Mouse (Mus musculus) brain, adult 2 months (tissue): ENCODE data around the gene Prkci.

Source experiments
- DNase-seq: peaks from one replicate; pipeline ENCODE4 v3.0.0; 2011; ENCODE audit warnings: low read depth, low spot score

Prkci gene

DNA sequence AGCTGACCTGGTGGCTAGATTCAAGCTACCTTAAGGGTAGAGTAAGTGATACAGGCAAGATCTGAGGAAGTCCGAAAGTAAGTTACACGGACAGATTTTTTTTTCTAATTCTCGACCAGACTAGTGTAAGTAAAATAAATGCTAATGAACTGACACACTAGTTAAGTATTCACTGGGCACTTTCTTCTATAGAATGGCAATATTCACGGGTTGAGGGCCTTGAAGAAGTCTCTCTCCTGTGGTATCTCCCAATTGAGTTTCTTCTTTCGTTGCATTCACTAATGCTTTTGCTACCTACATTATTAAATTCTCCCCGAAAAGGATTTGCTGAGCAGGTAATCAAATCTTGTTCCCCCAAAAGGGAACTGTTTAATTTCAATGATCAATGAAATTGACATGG, 688 bp upstream of the Prkci start:
- no peak for DNase-seq

GRCm38 (mm10) chr3:30995899-30996687, 546 bp downstream of the Prkci start:
- peak; percentile 69 for DNase-seq

- DNase-seq: no peak
These were observed 1.1 kb downstream of the Prkci start for GRCm38 (mm10) chr3:30996688-30997014.

DNA sequence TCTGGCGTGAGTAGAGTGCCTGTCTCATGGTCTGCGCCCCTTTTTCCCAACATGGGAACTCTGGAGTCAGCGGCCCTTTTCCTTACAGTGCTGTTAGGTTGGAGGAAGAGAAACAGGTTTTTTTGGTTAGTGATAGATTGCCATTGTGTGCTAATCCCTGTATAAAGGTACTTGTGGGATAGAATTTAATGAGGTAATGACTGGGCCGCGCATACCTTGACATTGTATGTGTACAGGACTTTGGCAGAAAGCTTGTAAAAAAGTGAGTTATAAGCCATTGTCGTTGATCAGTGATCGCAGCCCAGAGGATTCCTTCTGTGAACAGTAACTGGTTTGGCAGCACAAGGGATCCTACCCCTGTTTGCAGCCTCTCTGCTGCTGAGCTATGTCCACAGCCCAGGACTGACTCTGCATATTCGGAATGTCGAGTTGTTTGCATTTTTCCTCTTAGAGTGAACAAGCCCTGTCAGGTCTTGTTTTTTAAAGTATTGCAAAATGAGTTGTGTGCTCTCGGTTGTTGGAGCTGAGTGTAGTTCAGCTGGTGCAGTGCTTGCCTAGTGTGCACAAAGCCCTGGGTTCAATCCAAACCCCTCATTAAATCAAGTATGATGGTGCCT, 4.0 kb downstream of the Prkci start:
- DNase-seq: no peak

DNA sequence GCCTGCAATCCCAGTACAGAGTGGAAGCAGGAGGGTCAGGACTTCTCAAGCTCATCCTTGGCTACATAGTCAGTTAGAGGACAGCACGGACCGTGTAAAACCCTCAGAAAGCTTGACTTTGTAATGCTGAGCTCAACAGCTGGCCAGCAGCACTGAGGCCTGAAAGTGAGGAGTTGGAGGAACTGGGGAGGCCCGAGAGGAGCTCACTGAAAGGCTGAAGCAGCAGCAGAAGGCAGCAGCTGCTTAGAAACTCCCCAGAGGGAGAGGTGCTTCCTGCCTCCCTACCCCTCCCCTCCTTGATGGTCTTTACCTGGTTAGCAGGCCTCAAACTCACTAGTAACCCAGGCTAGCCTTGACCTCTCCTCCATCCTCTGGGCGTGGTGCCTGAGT, 4.5 kb downstream of the Prkci start:
- no peak for DNase-seq

- no peak for DNase-seq
These were observed 5.6 kb downstream of the Prkci start for GRCm38 (mm10) chr3:31001048-31001676.

DNA sequence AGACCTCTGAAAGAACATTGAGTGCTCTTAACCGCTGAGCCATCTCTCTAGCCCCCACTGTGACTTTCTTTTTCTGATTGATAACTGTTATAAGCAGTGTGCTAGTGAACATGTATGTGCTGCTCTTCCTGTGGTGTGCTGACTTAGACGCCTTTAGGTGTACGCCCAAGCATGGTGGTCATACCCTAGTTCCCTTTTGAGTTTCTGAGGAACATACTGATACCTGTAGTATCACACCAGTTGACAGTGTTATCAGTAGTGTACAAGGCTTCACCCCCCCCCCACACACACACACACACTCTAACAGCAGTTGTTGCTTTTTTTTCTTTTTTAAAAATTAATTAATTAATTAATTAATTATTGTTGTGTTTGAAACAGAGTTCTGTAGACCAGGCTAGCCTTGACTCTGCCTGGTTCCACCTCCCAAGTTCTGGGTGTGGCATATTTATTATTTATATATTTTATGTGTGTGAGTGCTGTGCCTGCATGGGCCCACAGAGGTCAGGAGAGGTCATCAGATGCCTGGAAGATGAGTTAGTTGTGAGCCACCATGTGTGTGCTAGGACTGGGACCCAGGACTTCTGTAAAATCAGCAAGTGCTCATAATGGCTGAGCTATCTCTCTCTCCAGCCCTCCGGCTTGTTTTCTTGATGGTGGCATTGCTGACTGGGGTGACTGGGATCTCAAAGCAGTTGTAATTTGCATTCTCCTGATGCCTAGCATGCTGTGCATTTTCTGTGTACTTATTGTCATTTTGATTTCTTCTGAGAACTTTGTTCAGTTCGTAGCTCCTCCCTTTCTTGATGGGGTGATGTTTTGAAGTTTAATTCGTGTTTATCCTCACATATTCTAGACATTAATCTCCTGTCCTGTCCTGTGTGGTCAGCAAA, 9.0 kb downstream of the Prkci start:
- DNase-seq: no peak

DNA sequence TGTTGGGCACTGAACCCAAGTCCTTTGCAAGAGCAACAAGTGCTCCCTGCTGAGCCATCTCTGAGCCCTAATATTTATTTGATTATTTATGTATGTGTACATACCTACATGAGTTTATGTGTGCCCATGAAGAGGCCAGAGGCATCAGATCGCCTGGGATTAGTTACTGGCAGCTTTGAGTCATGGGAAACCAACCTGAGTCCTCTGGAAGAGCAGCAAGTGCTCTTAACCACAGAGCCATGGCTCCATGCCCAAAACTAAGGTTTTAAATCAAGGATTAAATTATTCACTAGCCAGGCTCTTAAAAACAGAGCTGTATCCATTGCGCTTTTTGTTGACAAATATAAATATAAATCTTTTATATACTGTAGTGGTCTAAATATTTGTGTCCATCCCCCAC, 18.8 kb downstream of the Prkci start:
- no peak for DNase-seq

- peak; percentile 21 for DNase-seq
These were observed 20.3 kb downstream of the Prkci start for GRCm38 (mm10) chr3:31015682-31016443.

DNA sequence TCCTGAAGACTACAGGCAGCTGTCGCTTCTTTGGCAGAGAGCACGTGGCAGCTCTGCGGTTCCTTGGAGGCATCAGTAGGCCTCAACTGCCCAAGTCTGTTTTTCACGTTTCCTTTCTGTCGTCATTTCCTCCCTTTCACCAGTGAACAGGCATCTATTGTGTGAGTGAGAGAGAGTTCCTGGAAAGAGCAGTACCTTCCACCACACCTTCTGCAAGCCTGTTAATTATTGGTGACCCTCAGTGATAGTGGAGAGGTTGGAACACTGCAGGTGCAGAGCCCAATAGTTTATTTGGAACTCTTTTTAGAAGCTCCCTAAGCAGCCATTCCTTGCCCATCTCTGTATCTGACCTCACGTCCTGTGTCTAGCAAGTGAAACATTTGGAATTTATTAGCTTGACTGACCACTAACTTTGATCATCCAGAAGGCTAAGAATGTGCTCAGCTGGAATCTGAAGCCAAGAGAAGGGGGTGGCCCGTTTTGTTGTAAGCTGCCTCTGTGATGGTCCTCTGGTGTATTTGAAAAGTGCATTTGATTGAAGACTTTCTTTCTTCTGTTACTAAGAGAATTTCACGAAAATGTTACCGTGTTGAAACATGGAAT, 21.1 kb downstream of the Prkci start:
- DNase-seq: peak; percentile 17

DNA sequence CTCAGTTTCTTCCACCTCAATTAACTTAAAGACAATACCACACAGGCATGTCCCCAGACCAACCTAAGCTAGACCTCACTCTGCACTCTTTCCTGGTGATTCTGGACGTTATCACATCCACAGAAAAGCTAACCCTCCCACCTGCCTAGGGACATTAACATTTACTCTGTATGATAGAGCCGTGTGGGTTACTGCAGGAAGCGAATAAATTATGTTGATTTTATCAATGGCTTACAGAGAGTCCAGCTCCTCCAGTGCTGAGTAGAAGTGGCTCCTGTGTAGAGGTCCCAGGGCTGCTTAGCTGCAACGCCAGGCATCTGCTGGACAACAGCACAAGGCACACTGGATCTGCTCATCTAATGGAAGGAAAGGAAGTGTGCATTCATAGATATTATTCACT, 22.1 kb downstream of the Prkci start:
- no peak for DNase-seq

GRCm38 (mm10) chr3:31019287-31019686, 23.7 kb downstream of the Prkci start:
- DNase-seq: no peak

GRCm38 (mm10) chr3:31019793-31020447, 24.4 kb downstream of the Prkci start:
- no peak for DNase-seq

DNA sequence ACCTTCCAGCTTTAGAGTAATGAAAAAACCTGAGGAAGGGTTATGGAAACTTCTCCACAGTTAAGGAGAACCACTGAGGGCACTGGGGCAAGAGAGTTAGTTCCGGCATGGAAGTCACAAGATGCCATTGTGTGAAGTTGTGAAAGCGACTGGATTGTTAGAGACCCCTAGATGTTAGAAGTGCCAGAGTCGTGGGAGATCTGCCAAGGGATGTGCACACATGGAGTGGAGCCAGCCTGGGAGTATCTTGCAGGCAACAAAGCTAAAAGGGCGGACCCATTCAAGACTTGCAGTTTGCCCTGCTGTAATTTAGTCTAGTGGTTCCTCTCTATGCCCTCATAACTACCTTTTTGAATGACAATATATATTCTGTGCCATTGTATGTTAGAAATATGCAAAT, 25.1 kb downstream of the Prkci start:
- no peak for DNase-seq

- no peak for DNase-seq
These were observed 27.4 kb downstream of the Prkci start for GRCm38 (mm10) chr3:31022895-31023436.

- DNase-seq: no peak
These were observed 32.2 kb downstream of the Prkci start for GRCm38 (mm10) chr3:31027718-31028117.

GRCm38 (mm10) chr3:31031621-31032020, 36.1 kb downstream of the Prkci start:
- DNase-seq: peak; percentile 81

GRCm38 (mm10) chr3:31033644-31034043, 38.1 kb downstream of the Prkci start:
- DNase-seq: peak; percentile 30

DNA sequence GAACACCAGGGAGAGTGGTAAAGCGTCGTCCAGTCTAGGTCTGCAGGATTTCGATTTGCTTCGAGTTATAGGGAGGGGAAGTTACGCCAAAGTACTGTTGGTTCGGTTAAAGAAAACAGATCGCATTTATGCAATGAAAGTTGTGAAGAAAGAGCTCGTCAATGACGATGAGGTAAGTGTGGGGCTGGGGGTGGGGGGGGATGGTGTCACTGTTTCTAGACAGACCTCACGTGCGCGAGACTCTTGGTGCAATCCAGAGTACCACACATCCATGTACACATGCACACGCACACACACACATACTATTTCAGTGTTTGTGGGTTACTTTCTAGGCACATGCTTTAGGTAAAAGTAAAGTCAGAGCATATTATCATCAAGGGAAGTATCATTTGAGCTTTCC, 42.3 kb downstream of the Prkci start:
- DNase-seq: no peak

GRCm38 (mm10) chr3:31038689-31039088, 43.1 kb downstream of the Prkci start:
- peak; percentile 30 for DNase-seq
